Mouse (Mus musculus) mature B cell (primary cell): ENCODE measurements around the gene Commd4.

Experiments
- in situ Hi-C: fragments of 300-500 bp; cut with MboI; formaldehyde crosslinking; loops from 2 replicates; pipeline ENCODE4 v1.14.3; 2019

Gene Commd4

GRCm38 (mm10) chr9:57141417-57142353 is 16.4 kb downstream of the Commd4 start:
- in situ Hi-C loops = no loop called here

GRCm38 (mm10) chr9:57139571-57139970 is 18.6 kb downstream of the Commd4 start:
- in situ Hi-C loops = loop anchor here (10.0 kb wide), 1 partner anchor 205 kb away; the partner anchor contains the start of gene Imp3

- in situ Hi-C loops = loop anchor here (10.0 kb wide), 1 partner anchor 204 kb away; the partner anchor contains the start of gene Imp3
These were observed 19.0 kb downstream of the Commd4 start for GRCm38 (mm10) chr9:57139110-57139509.

- in situ Hi-C loops = loop anchor here (10.0 kb wide), 1 partner anchor 204 kb away; the partner anchor contains the start of gene Imp3
These were observed 19.6 kb downstream of the Commd4 start for GRCm38 (mm10) chr9:57138507-57138906.

- in situ Hi-C loops = loop anchor here (10.0 kb wide), 1 partner anchor 203 kb away; the partner anchor contains the start of gene Imp3
These were observed 20.4 kb downstream of the Commd4 start for GRCm38 (mm10) chr9:57137777-57138176.

- in situ Hi-C loops = loop anchor here (10.0 kb wide), 1 partner anchor 202 kb away; the partner anchor contains the start of gene Imp3
These were observed 20.9 kb downstream of the Commd4 start for GRCm38 (mm10) chr9:57137246-57137645.

- in situ Hi-C loops = loop anchor here (10.0 kb wide), 1 partner anchor 196 kb away; the partner anchor contains the start of gene Imp3
These were observed 27.3 kb downstream of the Commd4 start, which contains the start of gene Man2c1 for GRCm38 (mm10) chr9:57130577-57131433. Gene Man2c1, plus strand, starts transcription at chr9:57130690.

- in situ Hi-C loops = loop anchor here (10.0 kb wide), 1 partner anchor 195 kb away; the partner anchor contains the start of gene Imp3
These were observed 28.5 kb downstream of the Commd4 start for GRCm38 (mm10) chr9:57129641-57130040.

GRCm38 (mm10) chr9:57117261-57117755 is 40.8 kb downstream of the Commd4 start:
- in situ Hi-C loops = no loop called here
